Mouse (Mus musculus) hindlimb bud, embryonic 11.5 days (tissue): ENCODE measurements around the gene Gm10999.
"Not testable (repeated sequence)": the region's sequence is repeated elsewhere in the genome, so short reads cannot be mapped to it uniquely, and the experiment has no call there.

ENCODE experiments used
- DNase-seq: peaks from one replicate; pipeline ENCODE4 v3.0.0-alpha.2; 2012; ENCODE audit warnings: low read depth, low spot score; ENCODE audit errors: extremely low spot score

Gene Gm10999

GRCm38 (mm10) chr8:129131561-129131960 lies at the start of gene Gm10999:
Gene Gm10999, minus strand, starts transcription at chr8:129131661.
- no peak for DNase-seq

- DNase-seq: no peak
These were observed 2.0 kb upstream of the Gm10999 start for GRCm38 (mm10) chr8:129133475-129133874.

- DNase-seq: not testable (repeated sequence)
These were observed 15.7 kb downstream of the Gm10999 start for GRCm38 (mm10) chr8:129115761-129116160.
